Mouse (Mus musculus) embryonic fibroblast, embryonic 13.5 days (primary cell): ENCODE results near the gene Gm2115.

Experiments
- CTCF ChIP-seq: IDR thresholded peaks from 2 replicates; pipeline ENCODE4 v1.5.1; 2011; ENCODE audit warnings: mild to moderate bottlenecking, control low read depth, low read length, moderate library complexity, borderline replicate concordance; ENCODE audit not compliant: insufficient read depth
- POLR2A ChIP-seq: IDR thresholded peaks from 2 replicates; pipeline ENCODE4 v1.6.1; 2011; ENCODE audit warnings: low read depth, mild to moderate bottlenecking, control low read depth, low read length, moderate library complexity

DNA sequence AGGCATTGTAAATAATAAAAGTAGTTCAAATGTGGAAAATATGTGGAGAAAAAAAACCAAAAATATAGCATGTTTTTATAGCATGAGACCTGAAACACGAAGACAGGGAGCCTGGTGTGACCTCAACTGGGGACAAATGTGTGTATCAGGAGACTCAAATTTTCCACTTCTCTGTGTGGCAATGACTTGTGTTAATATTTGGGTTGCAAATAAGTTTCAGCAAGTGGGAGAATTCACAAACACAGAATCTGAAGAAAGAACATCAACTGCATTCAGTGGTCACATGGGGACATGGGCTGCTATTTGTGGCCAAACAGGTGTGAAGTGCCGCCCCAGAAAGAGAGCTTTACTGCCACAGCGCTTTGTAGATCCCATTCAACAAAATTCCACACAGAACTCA, 67.9 kb downstream of the Gm2115 start:
- TF ChIP-seq CTCF, result no peak
- no peak for TF ChIP-seq POLR2A
